Mouse (Mus musculus) CH12.LX (cell line): Measurements from ENCODE around the gene Luzp2. TPM values are rescaled to one million over a fixed set of nuclear protein-coding genes. Genes with fewer than 3 reads are reported as not detected.

ENCODE experiments used
- DNase-seq: peaks from one replicate; pipeline ENCODE4 v3.0.0-alpha.2; 2013; ENCODE audit errors: extremely low read depth
- H3K27ac ChIP-seq: 2 replicates; pipeline ENCODE4 v1.5.1; 2012; ENCODE audit warnings: low read depth, mild to moderate bottlenecking, control low read depth, moderate library complexity; ENCODE audit not compliant: insufficient read depth
- H3K27me3 ChIP-seq: replicated peaks from 2 replicates; pipeline ENCODE3; 2012; ENCODE audit warnings: inconsistent platforms
- H3K36me3 ChIP-seq, 2 experiments: replicated peaks in 1 of 2; 2 replicates each; pipeline versions ENCODE3 to v1.6.1; 2012; ENCODE audit warnings: inconsistent platforms in 1 of 2, low read length in 1 of 2, mild to moderate bottlenecking in 1 of 2, mixed read lengths in 1 of 2, moderate library complexity in 1 of 2; ENCODE audit not compliant: control insufficient read depth in 1 of 2, insufficient read depth in 1 of 2
- H3K4me1 ChIP-seq, 2 experiments: 2 replicates each; pipeline ENCODE4 v1.6.1; 2012; ENCODE audit warnings: inconsistent platforms in 1 of 2, moderate library complexity in 1 of 2; ENCODE audit not compliant: insufficient read depth in 2 of 2, control insufficient read depth in 1 of 2
- H3K4me2 ChIP-seq: 2 replicates; pipeline ENCODE4 v1.6.1; 2012; ENCODE audit warnings: low read depth, mild to moderate bottlenecking, control low read depth; ENCODE audit not compliant: poor library complexity, insufficient read depth, severe bottlenecking
- H3K4me3 ChIP-seq, 3 experiments: fragments of 150-350 bp in 1 of 3; sonication (generic) in 1 of 3; replicated peaks in 1 of 3; 2 replicates each; pipeline versions ENCODE3 to v1.5.1; 2011 to 2012; ENCODE audit warnings: low read depth in 2 of 3, low read length in 2 of 3, mild to moderate bottlenecking in 2 of 3, moderate library complexity in 2 of 3, control low read depth in 1 of 3, improper control_type of control experiment in 1 of 3, inconsistent platforms in 1 of 3, mixed read lengths in 1 of 3; ENCODE audit not compliant: poor library complexity in 1 of 3
- H3K79me2 ChIP-seq: replicated peaks from 2 replicates; pipeline ENCODE4 v1.6.1; 2012; ENCODE audit warnings: mild to moderate bottlenecking, moderate library complexity; ENCODE audit not compliant: control insufficient read depth, poor library complexity, insufficient read depth, severe bottlenecking; ENCODE audit errors: extremely low read depth
- H3K9ac ChIP-seq: 2 replicates; pipeline ENCODE4 v1.6.1; 2012; ENCODE audit warnings: low read depth, mild to moderate bottlenecking, control low read depth, moderate library complexity; ENCODE audit not compliant: insufficient read depth
- H3K9me3 ChIP-seq: replicated peaks from 2 replicates; pipeline ENCODE3; 2012; ENCODE audit warnings: low read length, inconsistent platforms, mixed read lengths
- BHLHE40 ChIP-seq: IDR thresholded peaks from 2 replicates; pipeline ENCODE4 v1.6.1; 2011; ENCODE audit warnings: mild to moderate bottlenecking, low read depth, low read length, improper control_type of control experiment
- CHD1 ChIP-seq: IDR thresholded peaks from 2 replicates; pipeline ENCODE4 v1.6.1; 2012; ENCODE audit warnings: low read depth, low read length, improper control_type of control experiment, inconsistent platforms
- CTCF ChIP-seq, 2 experiments: IDR thresholded peaks in 1 of 2; conservative IDR thresholded peaks in 1 of 2; 2 replicates each; pipeline ENCODE4 v1.5.1; 2011 to 2012; ENCODE audit warnings: low read depth in 2 of 2, low read length in 2 of 2, improper control_type of control experiment in 1 of 2, inconsistent platforms in 1 of 2, mild to moderate bottlenecking in 1 of 2, moderate library complexity in 1 of 2
- E2F4 ChIP-seq: IDR thresholded peaks from 2 replicates; pipeline ENCODE4 v1.6.1; 2011; ENCODE audit warnings: low read depth, low read length, improper control_type of control experiment; ENCODE audit not compliant: insufficient replicate concordance
- ELF1 ChIP-seq: IDR thresholded peaks from 2 replicates; pipeline ENCODE4 v1.6.1; 2014; ENCODE audit warnings: low read depth, mild to moderate bottlenecking, inconsistent platforms, low read length, improper control_type of control experiment
- ETS1 ChIP-seq: conservative IDR thresholded peaks from 2 replicates; pipeline ENCODE4 v1.6.1; 2012; ENCODE audit warnings: low read depth, mild to moderate bottlenecking, inconsistent platforms, low read length, improper control_type of control experiment, moderate library complexity
- GABPA ChIP-seq: IDR thresholded peaks from 2 replicates; pipeline ENCODE4 v1.6.1; 2012; ENCODE audit warnings: low read depth, low read length, improper control_type of control experiment, inconsistent platforms; ENCODE audit not compliant: insufficient replicate concordance
- IRF4 ChIP-seq: IDR thresholded peaks from 2 replicates; pipeline ENCODE4 v1.6.1; 2014; ENCODE audit warnings: low read depth, mild to moderate bottlenecking, inconsistent platforms, low read length, improper control_type of control experiment
- JUN ChIP-seq: IDR thresholded peaks from 2 replicates; pipeline ENCODE4 v1.6.1; 2011; ENCODE audit warnings: low read depth, mild to moderate bottlenecking, low read length, improper control_type of control experiment, moderate library complexity; ENCODE audit not compliant: insufficient read depth
- KAT2A ChIP-seq: IDR thresholded peaks from 2 replicates; pipeline ENCODE4 v1.6.1; 2012; ENCODE audit warnings: low read length, improper control_type of control experiment, inconsistent platforms; ENCODE audit not compliant: insufficient replicate concordance
- MXI1 ChIP-seq: IDR thresholded peaks from 2 replicates; pipeline ENCODE4 v1.6.1; 2011; ENCODE audit warnings: mild to moderate bottlenecking, low read depth, low read length, improper control_type of control experiment
- POLR2AphosphoS2 ChIP-seq: IDR thresholded peaks from 2 replicates; pipeline ENCODE4 v1.6.1; 2011; ENCODE audit warnings: low read depth, low read length, improper control_type of control experiment
- RAD21 ChIP-seq: IDR thresholded peaks from 2 replicates; pipeline ENCODE4 v1.6.1; 2011; ENCODE audit warnings: low read depth, mild to moderate bottlenecking, low read length, improper control_type of control experiment, moderate library complexity
- SIN3A ChIP-seq: IDR thresholded peaks from 2 replicates; pipeline ENCODE4 v1.6.1; 2012; ENCODE audit warnings: low read length, improper control_type of control experiment, inconsistent platforms
- TCF12 ChIP-seq: IDR thresholded peaks from 2 replicates; pipeline ENCODE4 v1.6.1; 2014; ENCODE audit warnings: low read depth, mild to moderate bottlenecking, inconsistent platforms, low read length, improper control_type of control experiment
- ZC3H11A ChIP-seq: IDR thresholded peaks from 2 replicates; pipeline ENCODE4 v1.6.1; 2012; ENCODE audit warnings: low read depth, mild to moderate bottlenecking, inconsistent platforms, low read length, improper control_type of control experiment
- ZMIZ1 ChIP-seq: IDR thresholded peaks from 2 replicates; pipeline ENCODE4 v1.6.1; 2012; ENCODE audit warnings: low read depth, mild to moderate bottlenecking, inconsistent platforms, low read length, improper control_type of control experiment
- ZNF384 ChIP-seq: IDR thresholded peaks from 2 replicates; pipeline ENCODE4 v1.6.1; 2012; ENCODE audit warnings: low read depth, low read length, improper control_type of control experiment, inconsistent platforms
- dilution Hi-C: fragments of 300-500 bp; cut with MboI; formaldehyde crosslinking; loops from 2 replicates; pipeline ENCODE4 v1.14.3; 2020; ENCODE audit warnings: low sequenced_read_pairs; ENCODE audit not compliant: extremely low pct_unique_long_range_greater_than_20kb, extremely low pct_ligation_motif_present
- in situ Hi-C: fragments of 300-500 bp; cut with MboI; formaldehyde crosslinking; loops from 3 replicates; pipeline ENCODE4 v1.14.3; 2019; ENCODE audit warnings: low sequenced_read_pairs, low pct_ligation_motif_present, low pct_unique_long_range_greater_than_20kb, mixed read lengths
- polyA plus RNA-seq: library from polyadenylated mRNA; unstranded; fragments of >175 nt; gene quantifications from 2 replicates; pipeline ENCODE4 v1.2.1, GENCODE M21; 2012; ENCODE audit warnings: low read depth; ENCODE audit not compliant: insufficient read length
- total RNA-seq, 2 experiments: library from RNA; depleted of rRNA; stranded (reverse); fragments of 300-350 nt in 1 of 2; fragments of >200 nt in 1 of 2; gene quantifications; 2 replicates each; pipeline ENCODE4 v1.2.3; 2012 to 2014

Luzp2 gene
- total and polyA plus RNA-seq, 3 experiments = not detected

DNA sequence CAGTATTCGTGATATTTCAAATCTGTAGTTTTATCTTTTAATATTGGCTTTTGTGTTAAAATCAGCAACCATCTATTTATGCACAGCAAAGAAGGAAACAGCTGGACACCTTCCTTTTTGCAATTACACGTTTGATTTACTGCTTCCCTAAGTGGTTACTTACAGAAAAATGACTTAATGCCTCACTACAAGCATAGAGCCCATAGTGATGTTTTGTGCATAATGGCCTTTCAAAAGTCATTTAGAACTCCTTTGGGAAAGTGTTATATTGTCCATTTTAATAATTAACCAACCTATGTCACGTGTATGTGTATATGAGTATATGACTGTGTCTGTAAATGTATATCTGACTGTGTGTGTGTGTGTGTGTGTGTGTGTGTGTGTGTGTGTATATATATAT lies 63.3 kb downstream of the Luzp2 start:
- Histone ChIP-seq H3K27me3 (no peaks in the 10 kb centered on the region), H3K79me2 (no peaks in the 10 kb centered on the region), H3K4me2 (no peak overlapping the region), H3K9me3 (peaks cover 9% of the 10 kb centered on the region), H3K4me1 (no peaks in the 10 kb centered on the region), H3K27ac (no peak overlapping the region), H3K36me3 (no peaks in the 10 kb centered on the region), H3K4me3 (no peak overlapping the region), H3K9ac (no peak overlapping the region)
- in situ Hi-C loops (no loop called here), dilution Hi-C loops (no loop called here)
- no peak for DNase-seq
- TF ChIP-seq POLR2AphosphoS2 (no peak), IRF4 (no peak), ZMIZ1 (no peak), SIN3A (no peak), RAD21 (no peak), ELF1 (no peak), KAT2A (no peak), TCF12 (no peak)

DNA sequence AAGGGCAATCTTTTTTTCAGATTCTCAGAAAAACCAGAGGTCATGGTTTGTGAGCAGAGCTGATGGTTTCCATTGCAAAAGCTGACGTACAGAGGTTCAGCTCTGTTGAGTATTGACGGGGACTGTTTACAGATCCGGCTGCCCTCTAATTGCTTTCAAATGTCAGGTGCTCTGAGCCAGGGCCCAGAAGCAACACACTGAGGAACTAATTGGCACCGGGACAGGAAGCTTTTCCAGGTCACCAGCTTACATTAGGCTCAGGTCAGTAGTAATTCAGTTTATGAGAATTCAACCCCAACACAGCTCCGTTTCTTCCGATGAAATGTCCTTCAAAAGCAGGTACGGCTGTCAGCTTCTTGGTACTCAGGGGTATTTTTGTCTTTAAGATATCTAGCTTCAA lies 74.7 kb downstream of the Luzp2 start:
- H3K79me2 ChIP-seq = no peaks in the 10 kb centered on the region
- dilution Hi-C loops (no loop called here), in situ Hi-C loops (no loop called here)
- no peak overlapping the region for H3K27ac ChIP-seq
- H3K4me1 ChIP-seq = no peaks in the 10 kb centered on the region
- H3K4me3 ChIP-seq = no peak overlapping the region
- no peak overlapping the region for H3K4me2 ChIP-seq
- H3K36me3 ChIP-seq = no peaks in the 10 kb centered on the region
- H3K9ac ChIP-seq = no peak overlapping the region
- TF ChIP-seq JUN (no peak), CTCF (conservative IDR thresholded peaks at IDR 0.05 in 1 of 2, IDR thresholded peaks at IDR 0.05 in 1 of 2; ENCODE audit: low read depth in 2 of 2, low read length in 2 of 2) (no peak), RAD21 (no peak), IRF4 (no peak), BHLHE40 (no peak), ETS1 (no peak), ZNF384 (no peak), MXI1 (no peak), POLR2AphosphoS2 (no peak), GABPA (no peak), ELF1 (no peak), E2F4 (no peak), CHD1 (no peak), ZC3H11A (no peak)
- TF ChIP-seq, all 38 proteins: peak for 0
- Histone ChIP-seq H3K9me3 (peaks cover 21% of the 10 kb centered on the region), H3K27me3 (no peaks in the 10 kb centered on the region)
- no peak for DNase-seq
